Mouse (Mus musculus) cerebellum, adult 8-10 months (tissue): ENCODE measurements around the gene Tigar.

Experiments
- DNase-seq: peaks from one replicate; pipeline ENCODE4 v3.0.0; 2022

Gene Tigar

DNA sequence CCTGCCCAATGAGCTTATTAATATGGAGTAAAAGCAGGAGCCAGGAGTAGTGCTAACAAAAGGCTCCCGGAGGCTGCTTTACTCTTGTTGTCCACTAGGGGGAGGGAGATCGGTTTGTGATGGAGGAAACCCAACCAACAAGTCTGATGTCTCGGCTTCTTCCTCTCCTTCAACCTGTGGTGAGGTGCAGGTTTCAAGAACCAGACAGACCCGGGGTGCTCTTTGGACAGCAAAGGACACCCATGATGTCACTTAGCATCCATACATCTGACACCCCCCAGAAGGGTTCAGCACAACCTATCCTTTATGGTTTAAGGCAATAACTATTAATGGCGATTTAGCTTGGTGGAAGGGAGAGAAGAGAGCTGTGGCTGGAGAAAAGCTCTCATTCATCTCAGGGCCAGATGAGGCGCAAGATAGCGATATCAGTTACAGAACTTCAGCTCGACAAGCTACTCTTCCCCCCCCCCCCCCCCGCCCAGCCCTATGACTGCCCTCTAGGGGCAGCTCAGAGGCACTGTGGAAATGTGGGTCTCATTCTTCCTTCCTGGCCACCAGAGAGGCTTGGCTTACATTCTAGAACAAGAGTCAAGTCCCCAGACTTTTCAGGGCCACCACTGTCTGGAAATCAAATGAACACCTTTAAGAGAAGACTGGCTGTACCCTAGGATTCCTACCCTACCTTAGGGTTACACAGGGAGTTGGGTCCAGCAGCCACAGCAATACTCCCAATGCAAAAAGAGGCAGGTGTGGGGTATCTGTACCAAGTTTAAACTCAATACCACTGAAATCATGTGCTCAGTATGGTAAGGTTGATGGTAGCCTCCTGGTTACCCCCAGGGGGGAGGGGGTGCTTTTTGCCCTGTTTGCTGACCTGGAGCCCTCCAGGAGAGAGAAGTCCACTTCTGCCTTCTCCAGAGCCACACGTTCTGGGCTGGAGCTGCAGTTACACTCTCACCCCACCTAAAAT is 33.1 kb upstream of the Tigar start:
- DNase-seq = peak; percentile 34

GRCm38 (mm10) chr6:127138962-127139361 is 29.6 kb upstream of the Tigar start:
- DNase-seq = no peak

DNA sequence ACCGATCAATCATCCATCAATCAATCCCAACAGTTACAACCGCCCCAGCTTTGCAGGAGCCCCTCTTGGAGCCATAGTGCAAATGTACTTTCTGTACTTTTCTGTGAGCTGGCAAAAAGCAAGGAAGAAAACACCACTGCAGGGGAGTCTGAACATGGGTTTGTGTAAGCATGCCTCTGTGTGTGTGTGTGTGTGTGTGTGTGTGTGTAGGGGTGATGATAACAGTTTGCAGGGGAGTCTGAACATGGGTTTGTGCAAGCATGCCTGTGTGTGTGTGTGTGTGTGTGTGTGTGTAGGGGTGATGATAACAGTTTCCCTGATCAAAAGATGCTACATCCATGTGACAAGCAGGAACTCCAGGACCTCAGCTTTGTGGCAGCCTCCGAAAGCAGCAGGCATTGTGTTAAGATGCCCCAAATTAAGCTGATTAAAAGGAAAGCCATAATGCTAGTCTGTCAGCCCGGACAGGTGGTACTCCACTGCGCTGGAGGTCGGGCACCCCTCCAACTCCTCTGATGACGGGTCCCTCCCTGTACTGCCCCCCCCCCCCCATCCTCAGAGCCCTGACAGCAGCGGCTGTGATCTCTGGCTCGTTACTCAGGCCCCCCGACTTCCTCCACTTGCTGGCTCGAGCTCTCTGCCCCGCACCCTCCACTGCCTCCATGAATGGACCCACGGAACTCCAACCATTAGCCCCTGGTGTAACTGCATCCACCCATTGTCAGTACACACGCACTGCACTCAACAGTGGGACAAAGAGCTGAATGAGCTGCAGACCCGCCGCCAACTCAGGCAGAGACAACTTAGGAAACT is 24.3 kb upstream of the Tigar start:
- no peak for DNase-seq

GRCm38 (mm10) chr6:127132719-127133118 is 23.4 kb upstream of the Tigar start:
- no peak for DNase-seq

GRCm38 (mm10) chr6:127131946-127132345 is 22.6 kb upstream of the Tigar start:
- DNase-seq = no peak

- DNase-seq = no peak
These were observed 21.0 kb upstream of the Tigar start for GRCm38 (mm10) chr6:127130377-127130776.

- DNase-seq = no peak
These were observed 20.3 kb upstream of the Tigar start for GRCm38 (mm10) chr6:127129659-127130058.

DNA sequence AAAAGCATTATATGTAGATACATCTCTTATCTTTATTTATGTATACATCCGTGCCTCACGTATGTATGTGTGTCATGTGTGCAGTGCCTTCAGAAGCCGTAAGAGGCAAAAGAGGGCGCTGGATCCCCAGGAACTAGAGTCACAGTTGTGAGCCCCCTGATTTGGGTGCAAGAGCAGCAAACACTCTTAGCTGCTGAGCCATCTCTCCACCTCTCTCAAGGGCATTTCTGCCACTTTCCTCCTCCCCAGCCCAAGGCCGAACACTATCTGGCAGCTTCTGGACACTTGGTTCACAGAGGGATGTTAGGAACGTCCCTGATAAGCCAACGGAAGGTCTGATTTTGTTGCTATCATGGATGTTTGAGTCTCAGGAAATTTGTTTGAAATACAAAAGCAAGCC is 14.1 kb upstream of the Tigar start:
- no peak for DNase-seq

DNA sequence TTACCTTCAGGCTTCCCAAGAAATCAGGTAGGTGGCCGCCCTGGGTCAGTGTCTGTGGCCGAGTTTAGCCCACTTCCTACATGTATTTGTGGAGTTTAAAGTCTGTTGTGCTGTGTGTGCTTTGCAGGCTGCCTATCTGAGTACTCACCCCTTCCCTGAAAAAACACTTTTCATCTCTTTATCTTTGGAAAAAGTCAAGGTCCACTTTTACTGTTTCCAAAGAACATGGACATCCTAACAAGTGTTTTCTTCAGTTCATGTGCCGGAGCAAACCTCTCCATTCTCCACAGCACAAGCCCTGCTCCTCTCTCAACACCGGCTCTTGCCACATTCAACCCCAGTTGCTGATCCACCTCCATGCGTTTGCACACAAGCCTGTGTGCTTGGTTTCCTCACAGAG is 13.6 kb upstream of the Tigar start:
- DNase-seq = no peak

DNA sequence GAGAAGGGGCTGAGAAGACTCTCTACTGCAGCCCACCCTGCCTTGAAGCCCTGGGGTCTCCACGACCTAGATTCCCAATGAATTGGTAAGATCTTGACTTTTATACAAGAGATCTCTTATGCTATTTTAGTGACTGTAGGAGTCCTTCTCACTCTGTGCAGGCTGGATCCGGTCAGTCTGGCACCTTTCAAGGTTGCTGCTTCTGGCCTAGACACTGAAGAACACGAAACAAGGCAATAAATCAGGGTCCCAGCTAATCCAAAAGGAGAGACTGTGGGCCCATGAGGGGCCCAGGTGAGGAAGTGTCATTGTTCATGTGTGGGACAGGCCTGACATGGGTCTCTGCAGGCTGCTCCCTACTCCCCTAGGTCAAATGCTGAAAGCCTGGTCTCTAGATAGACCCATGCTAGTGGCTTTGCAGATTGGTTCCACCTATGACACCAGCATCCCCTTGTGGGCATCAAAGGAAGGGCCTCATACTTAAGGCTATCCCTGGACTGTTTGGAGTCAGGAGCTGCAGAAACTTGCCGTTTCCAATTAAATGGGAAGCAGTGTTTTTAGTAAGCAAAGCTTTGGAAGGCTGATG is 13.0 kb upstream of the Tigar start:
- no peak for DNase-seq

- DNase-seq = no peak
These were observed 5.5 kb upstream of the Tigar start for GRCm38 (mm10) chr6:127114753-127115456.

DNA sequence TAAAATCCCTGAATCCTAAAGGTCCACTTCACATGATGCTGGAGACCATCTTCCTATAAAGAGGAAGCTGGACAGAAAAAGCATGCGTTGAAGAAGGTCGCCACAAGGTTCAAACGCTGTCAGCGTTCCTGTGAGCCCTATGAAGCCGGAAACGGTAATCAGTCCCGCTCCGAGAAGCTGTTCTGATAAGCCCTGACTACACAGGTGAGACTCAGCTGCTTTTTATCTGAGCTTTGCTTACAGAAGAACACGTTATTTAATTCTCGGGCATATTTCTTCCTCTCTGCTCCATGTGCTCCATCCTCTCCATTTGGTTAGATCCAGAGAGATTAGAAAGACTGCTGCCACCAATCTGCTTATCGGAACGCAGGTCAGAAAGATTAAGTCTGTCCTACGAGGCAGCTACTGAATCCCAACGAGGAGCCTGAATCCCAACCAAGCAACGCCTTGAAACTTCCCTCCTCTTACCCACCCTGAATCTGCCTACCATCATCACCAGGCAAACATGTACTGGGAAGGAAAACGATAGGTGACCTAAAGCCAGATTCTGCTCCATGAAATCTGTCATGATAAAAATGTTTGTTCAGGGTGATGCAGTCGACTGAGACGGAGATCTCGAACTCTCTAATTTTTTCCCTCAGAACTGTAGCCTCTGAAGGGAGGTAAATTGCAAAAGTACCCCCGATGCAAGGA is 843 bp downstream of the Tigar start:
- DNase-seq = no peak

GRCm38 (mm10) chr6:127107413-127107812 is 1.9 kb downstream of the Tigar start:
- DNase-seq = no peak

- DNase-seq = no peak
These were observed 2.6 kb downstream of the Tigar start for GRCm38 (mm10) chr6:127106726-127107125.

GRCm38 (mm10) chr6:127106189-127106588 is 3.2 kb downstream of the Tigar start:
- DNase-seq = no peak

DNA sequence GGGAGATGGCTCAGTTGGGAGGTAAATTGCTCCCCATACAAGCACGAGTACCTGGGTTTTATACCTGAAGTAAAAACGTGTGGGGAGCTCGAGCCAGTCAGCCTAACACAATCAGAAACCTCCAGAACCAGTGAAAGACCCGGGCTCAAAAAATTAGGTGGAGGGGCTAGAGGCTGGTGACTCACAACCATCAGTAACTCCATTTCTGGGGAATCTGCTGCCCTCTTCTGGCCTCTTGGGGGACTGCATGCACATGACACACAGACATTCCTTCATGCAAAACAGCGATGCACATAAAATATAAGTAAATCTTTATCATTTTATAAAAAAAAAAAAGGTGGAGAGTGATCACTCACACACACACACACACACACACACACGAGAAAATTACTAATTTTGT is 4.2 kb downstream of the Tigar start:
- DNase-seq = no peak

- DNase-seq = no peak
These were observed 4.8 kb downstream of the Tigar start for GRCm38 (mm10) chr6:127104396-127105029.

- DNase-seq = no peak
These were observed 5.7 kb downstream of the Tigar start for GRCm38 (mm10) chr6:127103506-127104275.

GRCm38 (mm10) chr6:127094565-127094964 is 14.8 kb downstream of the Tigar start:
- DNase-seq = no peak

GRCm38 (mm10) chr6:127086739-127087138 is 22.6 kb downstream of the Tigar start:
- DNase-seq = peak; percentile 55

DNA sequence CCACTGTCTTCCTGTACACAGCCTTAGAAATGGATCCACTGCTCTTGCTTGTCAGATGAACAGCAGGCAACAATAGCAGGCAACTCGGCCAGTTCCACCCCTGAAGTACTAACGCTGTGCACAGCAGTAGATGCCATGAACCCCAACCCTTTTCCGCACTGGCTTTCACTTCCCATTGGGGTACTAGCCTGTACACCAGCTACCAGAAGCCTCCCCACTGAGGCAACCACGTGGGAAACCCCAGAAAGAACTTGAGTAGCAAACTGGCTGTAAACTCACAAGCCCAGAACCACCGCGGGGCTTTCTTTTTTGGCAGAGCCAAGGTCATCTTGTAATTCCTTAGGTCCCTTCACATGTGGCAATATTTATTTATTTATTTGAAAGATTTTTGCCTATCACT is 27.5 kb downstream of the Tigar start:
- DNase-seq = no peak
